Mouse (Mus musculus): ENCODE data around the gene Erc1. TPM values are rescaled to one million over a fixed set of nuclear protein-coding genes. Genes with fewer than 3 reads are reported as not detected.

The Erc1 gene
- total RNA-seq, 2 experiments from 2014 or later, result 47.4 to 49.2 TPM

- TF ChIP-seq CTCF (IDR thresholded peaks at IDR 0.05), result no peak
- H3K4me3 ChIP-seq, result peak overlapping the region; percentile 20
- intact Hi-C loops (cut with DNase I), result loop anchor here (1.0 kb wide), 1 partner anchor 127 kb away; no protein-coding TSS in a partner anchor
- DNase-seq (ENCODE audit: extremely low spot score in 1 of 2, low spot score in 2 of 2), result peak; percentile 19 to 36
- peak overlapping the region; percentile 70 for H3K27ac ChIP-seq
Measured at GRCm38 (mm10) chr6:119796911-119797486, 51.0 kb downstream of the Erc1 start.

GRCm38 (mm10) chr6:119796291-119796690 lies 51.7 kb downstream of the Erc1 start:
- no peak for DNase-seq (ENCODE audit: extremely low spot score in 1 of 2, low spot score in 2 of 2)
- H3K4me3 ChIP-seq, result no peak overlapping the region
- TF ChIP-seq CTCF (IDR thresholded peaks at IDR 0.05), result no peak
- H3K27ac ChIP-seq, result peak overlapping the region; percentile 70; the same call in 1 of the 2 replicates
- intact Hi-C loops (cut with DNase I), result loop anchor here (1.0 kb wide), 1 partner anchor 128 kb away; no protein-coding TSS in a partner anchor

- H3K27ac ChIP-seq, result no peak overlapping the region
- peak; percentile 73 for TF ChIP-seq CTCF (IDR thresholded peaks at IDR 0.05)
- intact Hi-C loops (cut with DNase I), result loop anchor here (2.0 to 5.0 kb wide), 2 partner anchors 56 to 405 kb away; partner anchors contain the start of gene Erc1
- DNase-seq (ENCODE audit: extremely low spot score in 1 of 2, low spot score in 2 of 2), result peak; percentile 24 to 52
- H3K4me3 ChIP-seq, result no peak overlapping the region
Measured at GRCm38 (mm10) chr6:119792562-119792961, 55.4 kb downstream of the Erc1 start.

DNA sequence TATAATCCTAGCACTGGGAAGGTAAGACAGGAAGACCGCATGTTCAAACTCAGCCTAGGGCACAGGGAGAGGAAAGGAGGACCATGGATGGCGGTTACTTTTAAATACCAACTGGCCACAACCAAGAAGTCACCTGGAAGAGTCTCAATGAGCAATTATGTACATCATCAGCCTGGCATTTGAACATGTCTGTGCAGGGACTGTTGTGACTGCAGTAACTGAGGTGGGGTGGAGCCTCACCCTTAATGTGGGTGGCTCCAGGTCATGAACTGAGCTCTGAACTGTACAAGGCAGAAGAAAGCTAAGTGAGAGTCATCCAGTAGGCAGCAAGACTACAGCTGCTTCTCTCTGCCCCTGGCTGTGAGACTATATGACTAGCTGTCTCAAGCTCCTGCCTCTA lies 65.6 kb downstream of the Erc1 start:
- no peak for TF ChIP-seq CTCF (IDR thresholded peaks at IDR 0.05)
- DNase-seq (ENCODE audit: extremely low spot score in 1 of 2, low spot score in 2 of 2), result no peak
- Histone ChIP-seq H3K4me3 (no peak overlapping the region), H3K27ac (no peak overlapping the region)
- intact Hi-C loops (cut with DNase I), result no loop called here

- H3K27ac ChIP-seq, result no peak overlapping the region
- intact Hi-C loops (cut with DNase I), result no loop called here
- no peak for DNase-seq (ENCODE audit: extremely low spot score in 1 of 2, low spot score in 2 of 2)
- TF ChIP-seq CTCF (IDR thresholded peaks at IDR 0.05), result no peak; the same call in 1 of the 2 replicates
- H3K4me3 ChIP-seq, result no peak overlapping the region
Measured at GRCm38 (mm10) chr6:119781109-119781508, 66.9 kb downstream of the Erc1 start.

DNA sequence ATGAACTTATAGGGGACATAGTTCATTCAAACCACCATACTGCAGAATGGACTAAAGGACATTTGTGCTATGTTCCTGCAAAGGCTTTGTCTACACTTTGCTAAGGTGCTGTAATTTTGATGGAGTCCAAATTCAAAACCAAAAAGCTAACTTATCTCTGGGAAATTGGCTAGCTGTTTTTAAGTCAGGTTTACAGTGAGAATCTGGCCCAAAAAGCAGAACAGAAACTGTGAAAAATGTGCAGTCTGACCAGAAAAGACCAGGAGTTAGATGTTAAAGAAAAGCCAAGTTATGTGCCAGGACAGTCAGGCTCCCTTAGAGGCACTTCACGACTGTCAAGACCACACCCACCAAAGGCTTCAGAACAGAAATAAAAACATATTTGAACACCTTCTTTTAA lies 79.2 kb downstream of the Erc1 start:
- TF ChIP-seq CTCF (IDR thresholded peaks at IDR 0.05), result no peak
- DNase-seq (ENCODE audit: extremely low spot score in 1 of 2, low spot score in 2 of 2), result no peak
- intact Hi-C loops (cut with DNase I), result loop anchor here (10.0 kb wide), 1 partner anchor 284 kb away; no protein-coding TSS in a partner anchor
- Histone ChIP-seq H3K4me3 (no peak overlapping the region), H3K27ac (no peak overlapping the region)

DNA sequence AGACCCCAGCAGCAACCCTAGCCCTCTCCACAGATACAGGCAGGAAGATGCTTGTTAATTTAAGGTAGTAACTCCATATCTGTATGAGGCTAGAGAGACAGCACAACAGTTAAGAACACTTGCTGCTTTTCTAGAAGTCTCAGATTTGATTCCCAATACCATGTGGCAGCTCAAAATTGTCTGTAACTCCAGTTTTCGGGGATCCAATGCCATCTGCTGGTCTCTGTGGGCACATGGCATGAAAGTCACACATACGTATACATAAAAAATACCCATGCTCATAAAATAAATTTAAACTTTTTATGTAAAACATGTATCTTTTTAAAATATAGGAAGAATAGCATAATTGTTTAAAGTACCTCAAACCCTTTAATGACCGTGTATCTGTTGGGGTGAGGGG lies 83.6 kb downstream of the Erc1 start:
- H3K27ac ChIP-seq, result no peak overlapping the region
- peak; percentile 17 for TF ChIP-seq CTCF (IDR thresholded peaks at IDR 0.05)
- no peak overlapping the region for H3K4me3 ChIP-seq
- no peak for DNase-seq (ENCODE audit: extremely low spot score in 1 of 2, low spot score in 2 of 2)
- intact Hi-C loops (cut with DNase I), result loop anchor here (10.0 kb wide), 1 partner anchor 280 kb away; no protein-coding TSS in a partner anchor

DNA sequence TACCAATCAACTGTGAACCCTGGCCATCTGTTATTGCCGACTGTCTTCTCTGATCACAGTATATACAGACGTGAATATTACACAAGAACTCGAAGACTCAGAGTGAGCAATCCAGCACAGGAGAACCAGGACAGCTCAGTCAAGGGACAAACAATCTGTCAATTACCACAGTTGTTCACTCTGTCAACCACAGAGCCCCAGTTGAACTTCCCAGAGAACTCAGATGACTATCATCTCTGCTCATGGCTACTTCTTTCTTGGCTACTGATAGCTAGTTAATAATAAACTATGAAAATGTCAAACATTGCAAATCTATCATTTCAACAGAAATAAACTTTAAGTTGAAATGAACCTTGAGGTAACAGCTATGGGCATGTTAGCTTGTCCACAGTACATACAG lies 88.1 kb downstream of the Erc1 start:
- intact Hi-C loops (cut with DNase I), result loop anchor here (10.0 kb wide), 1 partner anchor 275 kb away; no protein-coding TSS in a partner anchor
- Histone ChIP-seq H3K4me3 (no peak overlapping the region), H3K27ac (no peak overlapping the region)
- TF ChIP-seq CTCF (IDR thresholded peaks at IDR 0.05), result no peak
- DNase-seq (ENCODE audit: extremely low spot score in 1 of 2, low spot score in 2 of 2), result no peak

DNA sequence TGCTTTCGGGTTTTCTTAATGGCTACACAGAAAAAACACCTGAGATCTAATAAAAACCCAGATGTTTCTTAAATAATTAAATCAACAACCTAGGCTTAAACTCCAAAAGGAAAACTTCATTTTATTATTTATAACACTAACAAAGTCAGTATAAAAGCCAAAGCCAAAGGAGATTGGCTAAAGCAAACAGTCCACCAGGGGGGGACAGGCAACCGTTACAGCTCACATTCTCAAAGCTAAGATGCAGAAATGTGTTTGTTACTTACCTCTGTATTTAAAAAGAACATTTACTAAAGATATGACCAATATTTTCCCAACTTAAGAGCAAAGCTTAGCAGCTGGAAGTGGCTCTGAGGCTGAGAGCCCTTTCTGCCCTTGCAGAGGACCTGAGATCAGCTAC lies 89.5 kb downstream of the Erc1 start:
- TF ChIP-seq CTCF (IDR thresholded peaks at IDR 0.05), result peak; percentile 28
- intact Hi-C loops (cut with DNase I), result no loop called here

GRCm38 (mm10) chr6:119757796-119758195 lies 90.2 kb downstream of the Erc1 start:
- TF ChIP-seq CTCF (IDR thresholded peaks at IDR 0.05), result no peak
- no peak overlapping the region for H3K27ac ChIP-seq
- H3K4me3 ChIP-seq, result no peak overlapping the region
- no peak for DNase-seq (ENCODE audit: extremely low spot score in 1 of 2, low spot score in 2 of 2)
- intact Hi-C loops (cut with DNase I), result no loop called here

More for the DNA sequence above, 89.5 kb downstream of the Erc1 start:
- DNase-seq (ENCODE audit: extremely low spot score in 1 of 2, low spot score in 2 of 2), result no peak
- H3K27ac ChIP-seq, result no peak overlapping the region
- no peak overlapping the region for H3K4me3 ChIP-seq

GRCm38 (mm10) chr6:119755866-119756265 lies 92.1 kb downstream of the Erc1 start:
- intact Hi-C loops (cut with DNase I), result no loop called here
- H3K27ac ChIP-seq, result no peak overlapping the region
- no peak overlapping the region for H3K4me3 ChIP-seq
- DNase-seq (ENCODE audit: extremely low spot score in 1 of 2, low spot score in 2 of 2), result no peak
- TF ChIP-seq CTCF (IDR thresholded peaks at IDR 0.05), result no peak

- Histone ChIP-seq H3K27ac (no peak overlapping the region), H3K4me3 (no peak overlapping the region)
- DNase-seq (ENCODE audit: extremely low spot score in 1 of 2, low spot score in 2 of 2), result no peak
- no peak for TF ChIP-seq CTCF (IDR thresholded peaks at IDR 0.05)
- intact Hi-C loops (cut with DNase I), result no loop called here
Measured at GRCm38 (mm10) chr6:119749093-119749635, 98.8 kb downstream of the Erc1 start.

DNA sequence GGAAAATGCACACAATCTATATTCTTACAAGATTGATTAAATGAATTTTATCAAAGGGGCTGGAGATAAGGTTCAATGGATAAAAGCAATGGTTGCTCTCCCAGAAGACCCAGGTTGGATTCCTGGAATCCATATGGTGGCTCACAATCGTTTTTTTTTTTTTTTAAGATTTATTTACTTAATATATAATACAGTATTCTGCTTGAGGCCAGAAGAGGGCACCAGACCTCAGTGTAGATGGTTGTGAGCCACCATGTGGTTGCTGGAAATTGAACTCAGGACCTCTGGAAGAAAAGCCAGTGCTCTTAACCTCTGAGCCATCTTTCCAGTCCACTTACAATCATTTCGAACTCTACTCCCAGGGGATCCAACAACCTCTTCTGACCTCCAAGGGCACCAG lies 106.1 kb downstream of the Erc1 start:
- no peak; the same call in 1 of the 2 replicates for TF ChIP-seq CTCF (IDR thresholded peaks at IDR 0.05)
- intact Hi-C loops (cut with DNase I), result no loop called here
- H3K4me3 ChIP-seq, result no peak overlapping the region

More for the DNA sequence above, 106.1 kb downstream of the Erc1 start:
- no peak overlapping the region for H3K27ac ChIP-seq
- DNase-seq (ENCODE audit: extremely low spot score in 1 of 2, low spot score in 2 of 2), result no peak

Measured in left cerebral cortex, adult 2 months (tissue).